Mouse (Mus musculus) erythroblast, embryonic 14.5 days (primary cell): ENCODE data around the gene Trim50. TPM values are rescaled to one million over a fixed set of nuclear protein-coding genes. Genes with fewer than 3 reads are reported as not detected.

Source experiments
- H3K27me3 ChIP-seq: 2 replicates; pipeline ENCODE4 v1.6.1; 2012; ENCODE audit warnings: inconsistent platforms; ENCODE audit not compliant: control insufficient read depth
- H3K36me3 ChIP-seq: 2 replicates; pipeline ENCODE4 v1.6.1; 2012; ENCODE audit warnings: mild to moderate bottlenecking, inconsistent platforms; ENCODE audit not compliant: control insufficient read depth
- H3K4me1 ChIP-seq: 2 replicates; pipeline ENCODE4 v1.6.1; 2012; ENCODE audit warnings: inconsistent platforms; ENCODE audit not compliant: control insufficient read depth
- H3K4me3 ChIP-seq: replicated peaks from 2 replicates; pipeline ENCODE3; 2012; ENCODE audit warnings: moderate library complexity, mild to moderate bottlenecking, inconsistent platforms
- H3K9me3 ChIP-seq: 2 replicates; pipeline ENCODE4 v1.6.1; 2012; ENCODE audit warnings: low read length, inconsistent platforms, mixed read lengths; ENCODE audit not compliant: control insufficient read depth
- GATA1 ChIP-seq: IDR thresholded peaks from 2 replicates; pipeline ENCODE4 v1.6.1; 2012; ENCODE audit warnings: low read length, inconsistent platforms, mixed read lengths
- TAL1 ChIP-seq: IDR thresholded peaks from 3 replicates; pipeline ENCODE4 v1.6.1; 2012; ENCODE audit warnings: low read length, inconsistent platforms, mixed read lengths
- polyA plus RNA-seq: library from polyadenylated mRNA; stranded (reverse); fragments of >175 nt; gene quantifications from 2 replicates; pipeline ENCODE4 v1.2.3, GENCODE M21; 2012

Gene Trim50
- polyA plus RNA-seq, 1 experiment = not detected

DNA sequence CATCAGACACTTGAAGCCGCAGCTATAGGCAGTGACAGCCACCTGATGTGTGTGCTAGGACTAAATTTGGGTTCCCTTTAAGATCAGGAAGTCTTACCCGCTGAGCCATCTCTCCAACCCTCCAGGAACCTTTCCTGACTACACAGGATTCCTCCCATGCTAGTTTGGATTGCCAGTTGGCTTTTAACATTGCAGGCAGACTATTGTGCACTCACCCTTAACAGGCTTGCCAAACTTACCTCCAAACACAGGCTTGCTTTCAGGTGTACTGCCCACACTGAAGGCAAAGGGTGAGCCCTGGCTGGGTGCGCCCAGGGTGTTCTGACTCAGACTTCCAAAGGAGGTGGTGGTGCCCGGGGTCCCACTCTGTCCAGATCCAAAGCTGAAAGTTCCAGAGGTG is 27.6 kb downstream of the Trim50 start:
- H3K4me1 ChIP-seq = no peaks in the 10 kb centered on the region
- peaks cover 100% of the 10 kb centered on the region for H3K36me3 ChIP-seq
- no peaks in the 10 kb centered on the region for H3K27me3 ChIP-seq
- TF ChIP-seq TAL1 = no peak
- TF ChIP-seq GATA1 = no peak
- H3K9me3 ChIP-seq = no peaks in the 10 kb centered on the region
- H3K4me3 ChIP-seq = no peak overlapping the region

DNA sequence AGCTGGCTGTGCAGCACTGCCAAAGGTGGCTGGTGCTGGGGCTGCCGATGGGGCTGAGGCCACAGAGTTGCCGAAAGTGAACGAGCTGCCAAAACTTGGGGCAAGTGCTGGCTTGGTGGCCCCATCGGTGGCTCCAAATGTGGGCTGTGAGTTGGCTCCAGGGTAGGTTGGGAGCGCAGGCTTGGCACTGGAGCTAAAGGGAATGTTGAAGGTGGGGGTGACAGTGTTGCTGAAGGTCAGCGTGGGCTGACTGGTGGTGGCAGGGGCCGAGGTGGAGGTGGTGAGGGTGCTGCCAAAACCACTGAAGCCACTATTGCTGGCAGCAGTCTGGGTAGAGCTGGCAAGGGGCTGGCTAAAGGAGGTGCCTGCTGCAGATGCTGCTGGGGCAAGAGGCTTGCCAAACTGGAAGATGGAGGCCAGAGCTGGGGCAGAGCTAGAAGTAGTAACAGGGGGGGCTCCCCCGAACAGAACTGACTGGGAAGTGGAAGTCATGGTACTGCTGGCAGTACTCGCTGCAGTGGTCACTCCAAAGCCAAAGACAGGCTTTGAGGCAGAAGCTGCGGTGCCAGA is 28.3 kb downstream of the Trim50 start:
- H3K27me3 ChIP-seq = no peaks in the 10 kb centered on the region
- H3K36me3 ChIP-seq = peaks cover 96% of the 10 kb centered on the region
- no peak for TF ChIP-seq GATA1
- TF ChIP-seq TAL1 = no peak
- H3K4me3 ChIP-seq = no peak overlapping the region
- no peaks in the 10 kb centered on the region for H3K4me1 ChIP-seq
- H3K9me3 ChIP-seq = no peaks in the 10 kb centered on the region

DNA sequence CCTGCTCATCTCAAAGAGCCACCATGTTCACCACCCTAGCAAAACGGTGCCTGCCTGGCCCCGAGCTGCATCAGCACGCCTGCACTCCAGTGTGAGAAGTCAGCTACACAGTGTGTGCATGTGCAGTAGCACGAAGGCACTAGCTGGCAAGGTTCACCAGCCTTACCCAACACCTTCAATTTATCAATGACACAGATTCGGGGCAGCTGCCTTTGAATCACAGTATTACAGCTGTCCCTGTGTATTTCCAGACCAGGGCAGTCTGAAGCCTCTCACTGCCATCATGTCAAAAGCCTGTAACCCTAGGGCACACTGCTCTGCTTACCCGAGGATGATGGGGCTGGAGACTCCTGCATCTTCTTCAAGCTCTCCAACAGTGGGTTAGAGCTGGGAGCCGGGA is 29.7 kb downstream of the Trim50 start:
- no peak overlapping the region for H3K4me3 ChIP-seq
- no peaks in the 10 kb centered on the region for H3K9me3 ChIP-seq
- peaks cover 96% of the 10 kb centered on the region for H3K36me3 ChIP-seq
- no peaks in the 10 kb centered on the region for H3K27me3 ChIP-seq
- TF ChIP-seq GATA1 (no peak), TAL1 (no peak)
- H3K4me1 ChIP-seq = no peaks in the 10 kb centered on the region

DNA sequence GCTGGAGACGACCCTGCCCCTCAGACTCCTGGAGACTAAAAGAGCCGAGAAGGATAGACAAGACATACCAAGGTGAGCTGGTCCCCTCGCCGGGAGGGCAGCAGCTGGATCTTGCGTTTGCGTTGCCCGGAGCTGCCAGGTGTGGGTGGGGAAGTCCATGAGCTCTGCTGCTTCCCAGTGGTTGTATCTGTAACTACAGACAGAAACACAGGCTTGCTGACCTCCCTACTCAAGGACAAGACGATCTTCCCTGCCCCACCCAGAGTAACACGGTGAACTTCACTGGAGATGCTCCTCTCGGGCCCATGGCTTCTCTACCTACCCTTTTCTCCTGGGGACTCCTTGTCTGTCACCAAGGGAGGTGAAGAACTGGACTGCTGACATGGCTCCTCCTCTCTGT is 30.7 kb downstream of the Trim50 start:
- Histone ChIP-seq H3K9me3 (no peaks in the 10 kb centered on the region), H3K36me3 (peaks cover 96% of the 10 kb centered on the region), H3K4me1 (no peaks in the 10 kb centered on the region), H3K4me3 (no peak overlapping the region), H3K27me3 (no peaks in the 10 kb centered on the region)
- TF ChIP-seq TAL1 (no peak), GATA1 (no peak)

DNA sequence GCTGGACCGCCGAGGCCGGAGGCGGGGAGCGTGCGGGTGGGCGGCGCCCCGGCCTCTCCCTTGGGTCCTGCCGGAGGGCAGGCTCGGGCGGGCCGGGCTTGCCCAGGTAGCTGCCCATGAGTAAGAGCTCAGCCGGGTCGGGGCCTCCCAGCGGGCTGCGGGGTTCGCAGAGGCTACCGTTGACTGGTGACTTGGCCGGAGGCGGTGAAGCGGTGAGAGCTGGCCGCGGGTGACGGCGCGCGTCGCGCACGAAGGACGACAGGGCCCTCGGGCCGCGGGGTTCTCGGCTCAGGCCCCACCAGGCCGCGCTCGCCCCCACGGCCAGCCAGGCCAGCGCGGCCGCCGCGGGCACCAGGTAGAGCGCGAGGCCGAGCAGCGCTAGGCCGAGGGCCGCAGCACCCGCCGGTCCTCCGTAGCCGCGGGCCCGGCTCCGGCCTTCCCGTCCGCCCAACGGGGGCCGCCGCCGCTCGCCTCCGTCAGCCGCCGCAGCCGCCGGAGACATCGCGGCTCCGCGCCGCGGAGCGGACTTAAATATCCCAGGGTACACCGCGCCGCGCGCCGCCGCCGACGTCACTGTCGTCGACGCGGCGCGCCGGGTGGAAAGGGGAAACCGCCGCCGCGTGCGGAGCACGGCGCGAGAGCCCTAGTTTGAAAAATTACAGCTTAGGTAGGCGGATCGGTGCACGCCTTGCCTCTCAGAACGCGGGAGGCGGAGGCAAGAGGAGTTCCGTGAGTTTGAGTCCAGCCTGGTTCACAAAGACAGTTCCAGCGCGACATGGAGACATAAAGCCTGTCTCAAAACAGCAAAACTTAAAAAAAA is 41.1 kb downstream of the Trim50 start, which contains the start of gene Pom121:
Gene Pom121, minus strand, starts transcription at position 543 of the 820 bp plus-strand sequence.
- Histone ChIP-seq H3K27me3 (no peaks in the 10 kb centered on the region), H3K4me3 (peak within 1 kb of the TSS; percentile 96), H3K9me3 (no peaks in the 10 kb centered on the region), H3K36me3 (peaks cover 31% of the 10 kb centered on the region), H3K4me1 (peaks cover 38% of the 10 kb centered on the region)
- TF ChIP-seq TAL1 (no peak), GATA1 (no peak)

DNA sequence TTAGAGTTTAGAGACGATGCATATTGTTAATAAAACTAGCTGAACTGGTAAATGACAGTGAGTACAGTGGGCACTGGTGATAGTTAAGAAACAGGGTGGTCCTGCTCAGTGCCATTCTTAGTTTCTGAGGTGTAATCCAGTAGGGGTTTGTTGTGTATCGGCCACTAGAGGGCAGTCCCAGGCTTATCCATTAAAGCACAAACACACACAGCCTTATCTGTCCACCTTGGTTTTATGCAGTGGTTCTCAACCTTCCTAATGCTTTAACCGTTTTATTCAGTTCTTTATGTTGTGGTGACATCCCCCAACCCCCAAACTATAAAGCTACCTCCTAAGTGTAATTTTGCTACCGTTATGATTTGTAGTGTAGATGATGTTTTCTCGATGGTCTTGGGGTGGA is 42.7 kb downstream of the Trim50 start:
- no peaks in the 10 kb centered on the region for H3K27me3 ChIP-seq
- peaks cover 15% of the 10 kb centered on the region for H3K36me3 ChIP-seq
- no peak for TF ChIP-seq TAL1
- TF ChIP-seq GATA1 = peak; percentile 44; the same call in 1 of the 2 replicates
- no peaks in the 10 kb centered on the region for H3K9me3 ChIP-seq
- H3K4me3 ChIP-seq = no peak overlapping the region
- peaks cover 38% of the 10 kb centered on the region for H3K4me1 ChIP-seq

DNA sequence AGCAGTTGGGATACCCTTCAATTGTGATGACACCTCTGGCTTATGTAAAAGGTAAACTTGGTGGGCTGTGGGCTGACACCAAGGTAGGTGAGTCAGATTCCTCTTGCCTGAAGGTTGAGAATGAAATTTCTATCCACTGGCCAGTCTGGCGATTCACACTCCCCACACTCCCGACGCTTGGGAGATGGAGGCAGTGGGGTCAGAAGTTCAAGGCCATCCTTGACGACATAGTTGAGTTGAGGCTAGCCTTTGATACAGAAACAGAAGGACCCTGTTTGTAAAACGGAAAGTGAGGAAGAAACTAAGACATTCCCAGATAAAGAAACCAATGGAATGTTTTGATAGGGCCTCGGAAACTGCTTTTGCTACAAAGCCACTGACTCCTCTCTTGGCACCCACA is 46.3 kb downstream of the Trim50 start:
- TF ChIP-seq TAL1 (no peak), GATA1 (no peak)
- Histone ChIP-seq H3K9me3 (no peaks in the 10 kb centered on the region), H3K27me3 (no peaks in the 10 kb centered on the region), H3K4me3 (no peak overlapping the region), H3K36me3 (no peaks in the 10 kb centered on the region), H3K4me1 (peaks cover 17% of the 10 kb centered on the region)

DNA sequence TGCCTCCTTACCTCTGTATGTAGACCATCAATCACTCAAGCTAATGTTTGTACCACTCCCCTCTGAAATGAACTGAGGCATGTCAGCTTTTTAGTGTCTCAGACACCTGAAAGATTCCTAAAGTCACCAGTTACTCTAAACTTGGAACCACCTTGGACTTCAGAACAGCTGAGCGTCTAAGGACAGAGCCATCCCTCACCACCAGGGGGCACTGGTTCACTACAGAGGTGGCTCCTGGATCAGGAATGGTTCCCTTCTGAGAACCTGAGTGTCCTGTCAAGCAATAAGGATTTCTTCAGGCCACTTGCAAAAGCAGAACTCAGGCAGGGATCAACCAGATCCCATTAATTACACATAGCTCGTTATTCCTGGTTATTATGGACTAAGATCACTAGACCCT is 47.1 kb downstream of the Trim50 start:
- peaks cover 8% of the 10 kb centered on the region for H3K4me1 ChIP-seq
- no peaks in the 10 kb centered on the region for H3K27me3 ChIP-seq
- H3K4me3 ChIP-seq = no peak overlapping the region
- H3K9me3 ChIP-seq = no peaks in the 10 kb centered on the region
- TF ChIP-seq GATA1 = no peak
- TF ChIP-seq TAL1 = no peak
- no peaks in the 10 kb centered on the region for H3K36me3 ChIP-seq

DNA sequence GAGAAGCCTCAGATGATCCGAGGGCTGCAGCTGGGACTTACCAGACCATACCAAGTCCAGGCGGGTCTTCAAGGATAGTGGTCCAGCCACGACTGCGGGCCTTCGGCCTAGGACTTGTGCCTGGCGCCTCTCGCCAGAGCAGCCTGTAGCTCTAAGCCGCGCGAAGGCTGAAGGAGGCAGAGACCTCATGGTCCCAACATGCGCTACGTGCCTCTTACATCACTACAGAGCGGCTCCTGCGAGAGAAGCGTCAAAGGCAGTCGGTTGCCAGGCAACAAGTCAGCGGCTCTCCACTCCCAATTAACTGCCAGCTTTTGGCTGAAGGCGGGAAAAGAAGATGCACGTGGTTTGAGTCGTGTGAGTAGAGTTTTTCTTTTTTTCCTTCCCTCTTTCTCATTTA is 51.5 kb downstream of the Trim50 start:
- no peaks in the 10 kb centered on the region for H3K27me3 ChIP-seq
- H3K9me3 ChIP-seq = no peaks in the 10 kb centered on the region
- TF ChIP-seq GATA1 = no peak
- TF ChIP-seq TAL1 = no peak

More for the DNA sequence above, 51.5 kb downstream of the Trim50 start:
- Histone ChIP-seq H3K36me3 (no peaks in the 10 kb centered on the region), H3K4me3 (no peak overlapping the region), H3K4me1 (no peaks in the 10 kb centered on the region)
